Mouse (Mus musculus) hindbrain, embryonic 10.5 days (tissue): Measurements from ENCODE around the gene Ifnl2. TPM values are rescaled to one million over a fixed set of nuclear protein-coding genes. Genes with fewer than 3 reads are reported as not detected.
"Not testable (repeated sequence)": the region's sequence is repeated elsewhere in the genome, so short reads cannot be mapped to it uniquely, and the experiment has no call there.

ENCODE experiments used
- DNase-seq: peaks from one replicate; pipeline ENCODE4 v3.0.0-alpha.2; 2017; ENCODE audit warnings: low spot score
- H3K27ac ChIP-seq: fragments of 300-500 bp; sonication (generic); 2 replicates; pipeline ENCODE4 v1.5.1; 2016; ENCODE audit warnings: mild to moderate bottlenecking, moderate library complexity
- H3K27me3 ChIP-seq: fragments of 300-500 bp; sonication (generic); 2 replicates; pipeline ENCODE4 v1.6.1; 2016; ENCODE audit warnings: mild to moderate bottlenecking; ENCODE audit not compliant: poor library complexity, insufficient read depth, severe bottlenecking
- H3K36me3 ChIP-seq: fragments of 300-500 bp; sonication (generic); 2 replicates; pipeline ENCODE4 v1.6.1; 2016; ENCODE audit warnings: mild to moderate bottlenecking, moderate library complexity
- H3K4me1 ChIP-seq: fragments of 300-500 bp; sonication (generic); replicated peaks from 2 replicates; pipeline ENCODE4 v1.6.1; 2016; ENCODE audit warnings: mild to moderate bottlenecking
- H3K4me3 ChIP-seq: fragments of 300-500 bp; sonication (generic); 2 replicates; pipeline ENCODE4 v1.5.1; 2016; ENCODE audit warnings: mild to moderate bottlenecking, moderate library complexity
- H3K9me3 ChIP-seq: fragments of 300-500 bp; sonication (generic); 2 replicates; pipeline ENCODE4 v1.6.1; 2016; ENCODE audit warnings: mild to moderate bottlenecking, moderate library complexity
- WGBS: fragments of 180-500 bp; shearing (Covaris S2); methylation state at CpG from one replicate; pipeline ENCODE4 v1.1.7; 2016; 5-methylcytosine and 5-hydroxymethylcytosine counted together
- polyA plus RNA-seq: library from polyadenylated mRNA; unstranded; fragments of >200 nt; fragmentation: Nextera tagmentation; extraction: Ambion mirVana; gene quantifications from 2 replicates; pipeline ENCODE4 v1.2.1, GENCODE M21; 2016

Ifnl2 gene
- polyA plus RNA-seq, result not detected in 2 replicates

DNA sequence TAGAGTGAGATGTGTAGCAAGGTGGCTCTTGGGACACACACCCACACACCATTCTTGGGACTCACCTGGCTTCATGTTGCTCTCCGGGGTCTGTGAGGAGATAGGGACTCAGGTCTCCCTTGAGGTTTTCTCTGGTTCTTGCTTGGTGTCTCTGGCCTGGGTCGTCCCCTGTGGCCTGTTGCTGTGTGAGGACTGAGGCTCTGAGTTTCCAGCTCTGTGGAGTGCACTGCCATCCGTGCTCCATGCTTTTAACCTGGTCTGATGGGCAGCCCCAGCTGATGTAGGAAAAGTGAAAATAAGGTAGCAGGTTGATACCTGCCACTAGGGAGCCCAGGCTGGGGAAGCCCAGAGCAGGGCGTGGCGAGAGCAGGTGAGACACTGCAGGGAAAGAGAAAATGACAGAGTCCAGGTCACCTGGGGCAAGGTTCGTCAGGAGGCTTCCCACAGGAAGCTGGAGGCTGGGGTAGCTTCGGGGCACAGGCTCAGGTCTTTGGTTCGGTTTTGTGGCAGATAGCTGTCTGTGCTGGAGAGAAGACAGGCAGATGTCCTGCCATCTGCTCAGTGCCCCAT is at the start of gene Ifnl2:
Gene Ifnl2 (minus strand): TSS at position 51 of the 570 bp plus-strand sequence.
- H3K27ac ChIP-seq, H3K27me3 ChIP-seq, DNase-seq, H3K36me3 ChIP-seq, H3K4me3 ChIP-seq, H3K9me3 ChIP-seq, H3K4me1 ChIP-seq: not testable (repeated sequence)
- WGBS, result 69% methylated on average over 8 of the region's 8 CpGs

GRCm38 (mm10) chr7:28558486-28558885 is 48.2 kb upstream of the Ifnl2 start:
- Histone ChIP-seq H3K27me3 (no peaks in the 10 kb centered on the region), H3K4me3 (no peak overlapping the region), H3K9me3 (no peaks in the 10 kb centered on the region), H3K36me3 (peaks cover 55% of the 10 kb centered on the region), H3K4me1 (peaks cover 23% of the 10 kb centered on the region), H3K27ac (no peak overlapping the region)
- DNase-seq, result no peak
- 60% methylated on average over 4 of the region's 4 CpGs for WGBS

DNA sequence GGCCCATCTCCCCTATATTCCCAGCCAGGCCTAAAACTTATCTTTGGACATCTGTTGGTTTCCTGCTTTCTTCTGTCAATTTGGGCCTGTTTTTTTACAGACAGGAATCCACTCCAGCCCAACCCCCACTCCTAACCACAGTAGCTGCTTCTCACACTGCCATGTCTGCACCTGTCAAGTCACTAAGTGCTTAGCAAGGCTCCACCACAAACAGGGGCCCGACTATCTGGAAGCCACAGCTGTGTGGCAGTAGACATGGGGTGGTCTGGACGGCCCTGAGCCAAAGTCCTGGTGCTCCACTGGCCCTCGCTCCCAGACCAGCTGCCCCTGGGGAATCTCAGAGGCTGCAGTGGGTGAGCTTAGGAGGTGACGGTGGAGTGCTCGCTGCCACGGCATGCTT is 47.5 kb upstream of the Ifnl2 start:
- WGBS, result 84% methylated on average over 6 of the region's 6 CpGs

GRCm38 (mm10) chr7:28557069-28557468 is 46.8 kb upstream of the Ifnl2 start:
- Histone ChIP-seq H3K9me3 (peaks cover 12% of the 10 kb centered on the region; the same call in 1 of the 2 replicates), H3K4me3 (no peak overlapping the region), H3K27ac (no peak overlapping the region), H3K27me3 (no peaks in the 10 kb centered on the region), H3K4me1 (peaks cover 23% of the 10 kb centered on the region), H3K36me3 (peaks cover 41% of the 10 kb centered on the region)
- DNase-seq, result no peak
- WGBS, result 75% methylated on average over 5 of the region's 5 CpGs

More for the DNA sequence above, 47.5 kb upstream of the Ifnl2 start:
- no peak overlapping the region for H3K4me3 ChIP-seq
- no peak for DNase-seq
- 0 out of 2 replicates have a peak, but pooled peaks cover 6% of the 10 kb centered on the region for H3K9me3 ChIP-seq
- peaks cover 47% of the 10 kb centered on the region for H3K36me3 ChIP-seq
- 0 out of 2 replicates have a peak overlapping the region, but pooled peaks have one; percentile 6 for H3K27ac ChIP-seq
- H3K27me3 ChIP-seq, result no peaks in the 10 kb centered on the region
- H3K4me1 ChIP-seq, result peaks cover 23% of the 10 kb centered on the region

- no peak overlapping the region for H3K4me3 ChIP-seq
- H3K36me3 ChIP-seq, result peaks cover 33% of the 10 kb centered on the region
- no peaks in the 10 kb centered on the region for H3K27me3 ChIP-seq
- H3K4me1 ChIP-seq, result peaks cover 23% of the 10 kb centered on the region
- H3K9me3 ChIP-seq, result peaks cover 12% of the 10 kb centered on the region; the same call in 1 of the 2 replicates
- H3K27ac ChIP-seq, result no peak overlapping the region
- WGBS, result 36% methylated on average over 5 of the region's 5 CpGs
- no peak for DNase-seq
Observed at GRCm38 (mm10) chr7:28555939-28556535, 45.8 kb upstream of the Ifnl2 start.

- H3K27me3 ChIP-seq, result peaks cover 2% of the 10 kb centered on the region
- peaks cover 8% of the 10 kb centered on the region; the same call in 1 of the 2 replicates for H3K4me1 ChIP-seq
- DNase-seq, result no peak
- no peak overlapping the region for H3K4me3 ChIP-seq
- peaks cover 5% of the 10 kb centered on the region for H3K36me3 ChIP-seq
- H3K27ac ChIP-seq, result no peak overlapping the region
- peaks cover 12% of the 10 kb centered on the region; the same call in 1 of the 2 replicates for H3K9me3 ChIP-seq
- WGBS, result 93% methylated on average over 6 of the region's 6 CpGs
Observed at GRCm38 (mm10) chr7:28553076-28553475, 42.8 kb upstream of the Ifnl2 start.

DNA sequence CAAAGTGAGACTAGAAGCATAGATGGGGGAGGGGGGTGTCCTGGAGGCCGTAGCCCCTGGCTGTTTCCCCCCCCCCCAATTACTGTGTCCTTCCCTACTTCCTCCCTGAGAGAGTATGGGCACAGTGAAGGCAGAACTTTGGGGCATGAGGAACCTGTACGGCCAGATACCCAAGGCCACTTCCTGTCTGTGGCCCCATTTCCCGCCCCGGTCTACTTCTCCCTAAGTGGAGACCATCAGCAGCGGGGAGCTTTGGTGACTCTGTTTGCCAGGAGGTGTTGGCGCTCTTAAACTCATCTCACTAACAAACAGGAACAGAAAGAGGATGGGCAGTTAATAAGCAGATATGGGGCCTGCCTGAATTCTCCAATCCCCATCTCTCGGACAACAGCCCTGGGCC is 37.4 kb upstream of the Ifnl2 start:
- H3K27ac ChIP-seq, result no peak overlapping the region
- H3K9me3 ChIP-seq, result peaks cover 5% of the 10 kb centered on the region; the same call in 1 of the 2 replicates
- peaks cover 43% of the 10 kb centered on the region for H3K4me1 ChIP-seq
- no peak overlapping the region; the same call in 1 of the 2 replicates for H3K4me3 ChIP-seq
- no peaks in the 10 kb centered on the region for H3K36me3 ChIP-seq
- no peak for DNase-seq
- 72% methylated on average over 7 of the region's 7 CpGs for WGBS
- H3K27me3 ChIP-seq, result peaks cover 50% of the 10 kb centered on the region

DNA sequence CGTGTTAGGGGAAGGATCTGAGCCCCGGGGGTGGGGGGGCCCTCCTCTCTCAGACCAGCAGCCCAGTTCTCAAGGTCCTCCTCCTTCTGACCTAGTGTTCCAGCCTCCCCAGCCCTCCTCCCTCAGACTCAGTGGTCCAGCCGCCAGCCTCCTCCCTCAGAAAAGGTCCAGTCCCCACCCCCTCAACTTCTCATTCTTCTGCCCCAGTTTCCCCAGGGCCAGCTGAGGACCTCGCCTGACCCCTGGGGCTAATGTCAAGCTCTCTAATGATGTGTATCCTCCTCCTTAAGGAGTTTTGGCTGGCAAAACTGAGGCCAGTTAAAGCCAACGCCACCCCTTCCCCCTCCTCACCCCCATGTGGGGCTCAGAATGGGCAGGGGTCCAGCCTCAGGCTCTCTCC is 36.9 kb upstream of the Ifnl2 start, which contains the start of gene Nccrp1:
Gene Nccrp1 (minus strand): TSS at position 101 of the 400 bp plus-strand sequence.
- Histone ChIP-seq H3K4me1 (peaks cover 43% of the 10 kb centered on the region), H3K9me3 (0 out of 2 replicates have a peak, but pooled peaks cover under 1% of the 10 kb centered on the region), H3K27ac (0 out of 2 replicates have a peak within 1 kb of the TSS, but pooled peaks have one; percentile 23), H3K36me3 (no peaks in the 10 kb centered on the region), H3K4me3 (peak within 1 kb of the TSS; percentile 51), H3K27me3 (peaks cover 50% of the 10 kb centered on the region)
- WGBS, result 6% methylated on average over 5 of the region's 5 CpGs
- DNase-seq, result no peak

GRCm38 (mm10) chr7:28546649-28547048 is 36.4 kb upstream of the Ifnl2 start:
- Histone ChIP-seq H3K9me3 (no peaks in the 10 kb centered on the region), H3K4me1 (peaks cover 43% of the 10 kb centered on the region), H3K4me3 (peak overlapping the region; percentile 51), H3K27ac (0 out of 2 replicates have a peak overlapping the region, but pooled peaks have one; percentile 23), H3K27me3 (peaks cover 50% of the 10 kb centered on the region), H3K36me3 (no peaks in the 10 kb centered on the region)
- 4% methylated on average over 22 of the region's 22 CpGs for WGBS
- peak; percentile 27 for DNase-seq

GRCm38 (mm10) chr7:28545891-28546210 is 35.6 kb upstream of the Ifnl2 start:
- 44% methylated on average over 7 of the region's 7 CpGs for WGBS
- Histone ChIP-seq H3K4me3 (no peak overlapping the region), H3K9me3 (no peaks in the 10 kb centered on the region), H3K27me3 (peaks cover 50% of the 10 kb centered on the region), H3K4me1 (peaks cover 43% of the 10 kb centered on the region), H3K27ac (no peak overlapping the region), H3K36me3 (no peaks in the 10 kb centered on the region)
- DNase-seq, result no peak

- 24% methylated on average over 14 of the region's 14 CpGs for WGBS
- Histone ChIP-seq H3K4me3 (no peak overlapping the region), H3K36me3 (no peaks in the 10 kb centered on the region), H3K9me3 (no peaks in the 10 kb centered on the region), H3K27ac (no peak overlapping the region), H3K4me1 (peaks cover 43% of the 10 kb centered on the region), H3K27me3 (peaks cover 50% of the 10 kb centered on the region)
- peak; percentile 45 for DNase-seq
Observed at GRCm38 (mm10) chr7:28545048-28545890, 35.0 kb upstream of the Ifnl2 start.

DNA sequence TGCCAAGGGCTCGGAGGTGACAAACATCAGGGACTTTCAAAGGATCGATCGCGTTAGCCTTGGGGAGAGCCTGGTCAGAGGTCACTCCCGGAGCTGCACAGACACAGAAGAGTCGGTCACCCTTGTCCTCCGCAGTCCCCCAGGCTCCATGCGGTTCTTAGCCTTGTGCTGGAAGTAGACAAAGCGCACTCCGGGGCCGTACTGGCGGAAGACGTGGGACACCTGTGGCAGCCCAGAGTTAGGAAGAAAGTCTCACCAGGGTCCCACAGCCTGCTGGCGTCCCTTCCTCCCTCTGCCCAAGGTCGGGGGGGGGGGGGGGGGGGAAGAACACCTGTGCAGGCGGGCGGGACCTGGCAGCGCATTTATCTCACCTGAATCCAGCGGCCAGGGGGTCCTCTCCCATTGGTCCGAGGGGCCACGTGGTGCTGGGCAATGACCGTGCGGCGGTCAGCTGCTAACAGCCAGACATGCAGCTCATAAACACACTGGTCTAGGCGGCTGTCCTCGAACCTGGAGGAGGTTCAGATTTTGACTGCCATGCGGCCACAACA is 33.9 kb upstream of the Ifnl2 start:
- H3K27ac ChIP-seq, result peak overlapping the region; percentile 79
- H3K36me3 ChIP-seq, result no peaks in the 10 kb centered on the region
- no peaks in the 10 kb centered on the region for H3K9me3 ChIP-seq
- peak; percentile 58 for DNase-seq
- peaks cover 43% of the 10 kb centered on the region for H3K4me1 ChIP-seq
- peak overlapping the region; percentile 49 for H3K4me3 ChIP-seq
- H3K27me3 ChIP-seq, result peaks cover 50% of the 10 kb centered on the region
- WGBS, result 2% methylated on average over 25 of the region's 27 CpGs
